Mouse (Mus musculus) brain, embryonic 14.5 days (tissue): Measurements from ENCODE around the gene Tbck.

ENCODE experiments used
- CTCF ChIP-seq: fragments of 200-500 bp; IDR thresholded peaks from 2 replicates; pipeline ENCODE4 v1.5.1; 2012; ENCODE audit warnings: inconsistent platforms, mild to moderate bottlenecking, moderate library complexity, borderline replicate concordance; ENCODE audit not compliant: insufficient read depth, insufficient read length; ENCODE audit errors: extremely low read depth
- POLR2A ChIP-seq: fragments of 200-500 bp; IDR thresholded peaks from 2 replicates; pipeline ENCODE4 v1.6.1; 2012; ENCODE audit warnings: mild to moderate bottlenecking, inconsistent platforms, borderline replicate concordance; ENCODE audit not compliant: poor library complexity, insufficient read depth, insufficient read length, severe bottlenecking; ENCODE audit errors: extremely low read depth

GRCm38 (mm10) chr3:132887074-132887848, 203.3 kb downstream of the Tbck start:
- TF ChIP-seq POLR2A (no peak), CTCF (no peak)
